Mouse (Mus musculus) neural tube, embryonic 14.5 days (tissue): ENCODE data around the gene Poc1b. TPM values are rescaled to one million over a fixed set of nuclear protein-coding genes. Genes with fewer than 3 reads are reported as not detected.

Experiments used
- ATAC-seq: fragments of 200-750 bp; cut with Nextera tagmentation; 2 replicates; pipeline ENCODE4 v1.8.0; 2017; ENCODE audit warnings: low read depth, mild to moderate bottlenecking, moderate TSS enrichment, moderate library complexity
- H3K27ac ChIP-seq: fragments of 300-500 bp; sonication (generic); 2 replicates; pipeline ENCODE4 v1.5.1; 2014; ENCODE audit warnings: low read depth, mild to moderate bottlenecking, control low read depth, low read length, moderate library complexity, mixed read lengths
- H3K27me3 ChIP-seq: fragments of 300-500 bp; sonication (generic); 2 replicates; pipeline ENCODE4 v1.6.1; 2014; ENCODE audit warnings: low read length; ENCODE audit not compliant: control insufficient read depth, insufficient read depth
- H3K36me3 ChIP-seq: fragments of 300-500 bp; sonication (generic); 2 replicates; pipeline ENCODE4 v1.6.1; 2014; ENCODE audit warnings: low read length, mixed read lengths; ENCODE audit not compliant: control insufficient read depth, insufficient read depth
- H3K4me1 ChIP-seq: fragments of 300-500 bp; sonication (generic); 2 replicates; pipeline ENCODE4 v1.6.1; 2014; ENCODE audit warnings: low read length; ENCODE audit not compliant: control insufficient read depth, insufficient read depth
- H3K4me2 ChIP-seq: fragments of 300-500 bp; sonication (generic); 2 replicates; pipeline ENCODE4 v1.6.1; 2014; ENCODE audit warnings: mild to moderate bottlenecking, low read depth, low read length, control low read depth
- H3K4me3 ChIP-seq: fragments of 300-500 bp; sonication (generic); 2 replicates; pipeline ENCODE4 v1.5.1; 2014; ENCODE audit warnings: low read depth, low read length, control low read depth, mixed read lengths
- H3K9ac ChIP-seq: fragments of 300-500 bp; sonication (generic); replicated peaks from 2 replicates; pipeline ENCODE4 v1.6.1; 2014; ENCODE audit warnings: low read depth, mild to moderate bottlenecking, control low read depth, low read length, mixed read lengths
- H3K9me3 ChIP-seq: fragments of 300-500 bp; sonication (generic); 2 replicates; pipeline ENCODE4 v1.6.1; 2016; ENCODE audit warnings: low read length; ENCODE audit not compliant: control insufficient read depth
- WGBS: fragments of 180-500 bp; shearing (Covaris S2); extraction: QIAGEN DNeasy Blood & Tissue Kit; methylation state at CpG from one replicate; pipeline ENCODE4 v1.1.7; 2014; 5-methylcytosine and 5-hydroxymethylcytosine counted together
- polyA plus RNA-seq: library from polyadenylated mRNA; unstranded; fragments of >200 nt; fragmentation: Nextera tagmentation; extraction: Ambion mirVana; gene quantifications from 2 replicates; pipeline ENCODE4 v1.2.1, GENCODE M21; 2014

The Poc1b gene
- polyA plus RNA-seq, 1 experiment from 2014 or later = 13.8 TPM

DNA sequence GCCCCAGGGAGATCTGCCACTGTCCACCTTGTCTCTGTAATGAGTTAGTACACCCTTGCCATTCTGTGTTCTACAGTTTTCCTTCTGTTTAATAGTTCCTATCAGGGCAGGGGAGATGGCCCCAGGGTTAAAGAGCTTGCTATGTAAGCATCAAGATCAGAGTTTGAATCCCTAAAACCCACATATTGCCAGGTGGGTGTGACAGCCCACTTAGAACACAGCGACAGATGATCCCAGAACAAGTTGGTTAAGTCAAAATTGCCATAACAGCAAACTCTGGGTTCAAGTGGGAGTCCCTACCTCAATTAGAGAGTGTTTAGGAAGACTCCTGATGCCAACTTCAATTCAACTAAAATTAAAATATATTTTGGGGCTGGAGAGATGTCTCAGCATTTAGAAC, 81.3 kb downstream of the Poc1b start:
- Histone ChIP-seq H3K4me2 (no peak overlapping the region), H3K27me3 (no peaks in the 10 kb centered on the region), H3K36me3 (no peaks in the 10 kb centered on the region), H3K4me1 (no peaks in the 10 kb centered on the region), H3K9ac (no peak overlapping the region), H3K27ac (no peak overlapping the region), H3K9me3 (no peaks in the 10 kb centered on the region), H3K4me3 (no peak overlapping the region)
- no peak for ATAC-seq
- 96% methylated on average over 1 of the region's 1 CpGs for WGBS

DNA sequence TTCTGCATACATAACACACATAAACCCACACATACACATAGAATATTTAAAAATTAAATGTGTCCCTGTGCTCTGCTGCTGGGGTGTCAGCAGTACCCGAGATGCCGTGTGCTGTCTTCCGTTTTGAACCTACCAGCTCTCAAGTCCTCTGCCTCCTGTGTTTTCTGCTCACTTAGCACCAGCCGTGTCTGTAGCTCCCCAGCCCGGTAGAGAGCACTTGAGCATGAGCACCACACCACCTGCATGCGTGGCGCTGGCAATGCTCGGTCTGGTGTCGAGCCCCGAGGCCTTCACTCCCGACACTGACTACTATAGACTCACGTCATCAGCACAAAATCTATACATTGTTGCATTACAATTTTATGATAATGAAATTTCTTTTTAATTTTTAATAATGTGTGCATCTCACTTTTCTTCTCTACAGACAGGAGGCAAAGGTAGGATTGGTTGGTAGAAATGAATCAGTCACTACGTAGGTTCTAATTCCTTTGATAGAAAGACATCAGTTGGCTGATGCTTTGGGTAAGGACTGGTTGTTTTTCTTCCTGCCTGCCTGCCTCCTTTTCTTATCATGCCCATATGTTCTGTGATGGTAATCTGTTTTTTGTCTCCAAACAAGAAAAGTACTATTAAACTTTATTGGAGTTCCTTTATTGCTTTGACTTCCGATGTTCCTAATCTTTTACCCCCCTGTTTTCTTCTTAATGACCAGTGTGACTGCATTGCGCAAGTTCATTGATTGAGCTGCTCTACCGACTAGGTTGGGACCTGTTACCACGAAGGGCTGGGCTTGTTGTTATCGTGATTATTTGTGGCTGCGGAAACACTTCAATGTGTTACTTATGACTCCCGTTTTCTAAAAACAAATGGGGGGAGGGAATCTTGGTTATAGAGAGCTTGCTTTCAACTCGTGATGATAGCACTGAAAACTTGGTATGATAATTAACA, 82.1 kb downstream of the Poc1b start:
- no peaks in the 10 kb centered on the region for H3K4me1 ChIP-seq
- H3K4me2 ChIP-seq = no peak overlapping the region
- no peak overlapping the region for H3K4me3 ChIP-seq
- H3K27me3 ChIP-seq = no peaks in the 10 kb centered on the region
- H3K9me3 ChIP-seq = no peaks in the 10 kb centered on the region
- no peak for ATAC-seq
- no peak overlapping the region for H3K9ac ChIP-seq
- H3K27ac ChIP-seq = no peak overlapping the region
- WGBS = 80% methylated on average over 21 of the region's 21 CpGs
- H3K36me3 ChIP-seq = no peaks in the 10 kb centered on the region

DNA sequence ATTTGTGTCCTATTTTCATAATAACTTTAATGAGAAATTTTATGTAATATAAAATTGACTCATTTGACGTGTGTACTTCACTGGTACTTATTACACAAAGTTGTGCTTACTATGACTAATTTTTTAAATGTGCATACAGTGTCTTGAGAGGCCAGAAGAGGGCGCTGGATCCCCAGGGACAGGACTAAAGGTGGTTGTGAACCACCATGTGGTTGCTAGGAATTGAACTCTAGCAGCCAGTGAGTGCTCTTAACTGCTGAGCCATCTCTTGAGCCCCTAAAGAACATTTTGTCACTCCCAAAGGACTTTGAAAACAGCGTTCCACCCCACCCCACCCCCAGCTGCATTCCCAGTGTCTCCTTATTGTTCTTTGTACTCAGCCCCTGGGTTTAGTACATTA, 84.0 kb downstream of the Poc1b start:
- no peak overlapping the region for H3K9ac ChIP-seq
- WGBS = 42% methylated on average over 3 of the region's 3 CpGs
- no peaks in the 10 kb centered on the region for H3K4me1 ChIP-seq
- no peak overlapping the region for H3K27ac ChIP-seq
- no peak overlapping the region for H3K4me2 ChIP-seq
- H3K36me3 ChIP-seq = no peaks in the 10 kb centered on the region
- no peaks in the 10 kb centered on the region for H3K27me3 ChIP-seq
- H3K4me3 ChIP-seq = no peak overlapping the region
- no peaks in the 10 kb centered on the region for H3K9me3 ChIP-seq
- no peak for ATAC-seq

DNA sequence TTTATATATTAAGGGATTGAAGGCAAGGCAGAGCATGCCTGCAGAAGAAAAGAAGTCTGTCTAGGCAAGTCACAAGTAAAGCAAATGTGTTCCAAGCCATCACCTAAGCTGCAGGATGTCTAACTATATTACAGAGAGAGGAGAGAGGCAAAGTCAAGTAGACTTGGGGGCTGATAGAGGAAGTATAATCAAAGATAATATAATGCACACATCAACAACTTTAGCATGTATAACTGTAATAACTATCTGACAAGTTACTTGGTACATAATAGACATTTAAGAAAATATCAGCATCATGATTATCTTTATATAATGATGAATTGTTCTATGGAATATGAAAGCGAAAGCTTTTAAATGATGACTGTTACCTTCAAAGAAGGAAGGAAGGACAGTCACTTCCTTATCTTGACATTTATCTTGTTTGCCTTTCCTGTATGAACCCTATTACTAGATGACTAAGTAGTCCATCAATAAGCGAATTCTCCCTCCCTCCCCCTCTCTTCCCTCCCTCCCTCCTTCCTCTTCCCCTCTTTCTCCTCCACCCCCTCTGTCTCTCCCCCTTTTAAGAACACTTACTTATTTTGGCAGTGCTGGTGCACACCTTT, 87.7 kb downstream of the Poc1b start:
- ATAC-seq = no peak
- Histone ChIP-seq H3K4me2 (no peak overlapping the region), H3K4me1 (no peaks in the 10 kb centered on the region), H3K9ac (no peak overlapping the region), H3K4me3 (no peak overlapping the region), H3K27ac (no peak overlapping the region), H3K27me3 (no peaks in the 10 kb centered on the region), H3K9me3 (no peaks in the 10 kb centered on the region), H3K36me3 (no peaks in the 10 kb centered on the region)
- 85% methylated on average over 2 of the region's 2 CpGs for WGBS

DNA sequence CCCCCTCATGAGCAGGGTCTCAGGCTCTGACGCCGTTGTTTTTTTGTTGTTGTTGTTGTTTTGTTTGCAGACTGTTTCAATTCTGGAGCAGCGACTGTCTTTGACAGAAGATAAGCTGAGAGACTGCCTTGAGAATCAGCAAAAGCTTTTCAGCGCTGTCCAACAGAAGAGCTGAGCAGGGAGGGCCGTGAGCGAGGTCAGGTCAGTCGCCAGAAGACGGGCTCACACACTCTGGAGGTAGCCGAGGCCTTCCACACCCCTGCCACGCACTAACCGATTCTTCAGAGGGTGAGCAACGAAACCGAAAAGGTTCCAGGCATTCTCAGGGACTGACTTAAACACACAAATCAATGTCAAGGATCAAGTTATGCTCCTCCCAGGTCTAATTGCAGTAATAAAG, 89.7 kb downstream of the Poc1b start:
- WGBS = 80% methylated on average over 13 of the region's 13 CpGs
- Histone ChIP-seq H3K27me3 (no peaks in the 10 kb centered on the region), H3K4me2 (no peak overlapping the region), H3K4me3 (no peak overlapping the region), H3K36me3 (no peaks in the 10 kb centered on the region), H3K9ac (no peak overlapping the region), H3K9me3 (no peaks in the 10 kb centered on the region), H3K27ac (no peak overlapping the region), H3K4me1 (no peaks in the 10 kb centered on the region)
- ATAC-seq = no peak

DNA sequence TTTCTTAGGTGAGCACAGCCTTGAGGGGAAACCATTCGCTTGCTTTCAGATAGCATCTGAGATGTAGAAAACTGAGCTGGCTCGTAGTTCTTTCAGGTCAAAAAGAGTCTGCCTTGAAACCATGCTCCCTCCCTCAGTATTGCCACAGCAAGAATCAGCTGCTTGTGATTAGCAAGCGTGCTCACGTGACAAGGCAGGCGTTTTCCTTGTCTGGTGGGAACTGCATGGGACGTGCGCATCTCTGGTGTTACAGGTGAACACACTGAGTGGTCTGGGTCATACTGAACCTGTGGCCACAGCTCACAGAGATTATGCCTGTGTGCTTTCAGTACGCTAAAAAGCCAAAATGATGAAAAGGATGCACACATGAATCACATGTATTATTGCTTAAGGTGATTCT, 90.3 kb downstream of the Poc1b start:
- H3K27ac ChIP-seq = no peak overlapping the region
- no peak overlapping the region for H3K9ac ChIP-seq
- no peak overlapping the region for H3K4me2 ChIP-seq
- no peaks in the 10 kb centered on the region for H3K27me3 ChIP-seq
- ATAC-seq = 0 out of 2 replicates have a peak, but pooled peaks have one; percentile 54
- no peaks in the 10 kb centered on the region for H3K9me3 ChIP-seq
- no peaks in the 10 kb centered on the region for H3K4me1 ChIP-seq
- WGBS = 53% methylated on average over 8 of the region's 8 CpGs
- H3K36me3 ChIP-seq = no peaks in the 10 kb centered on the region
- H3K4me3 ChIP-seq = no peak overlapping the region

DNA sequence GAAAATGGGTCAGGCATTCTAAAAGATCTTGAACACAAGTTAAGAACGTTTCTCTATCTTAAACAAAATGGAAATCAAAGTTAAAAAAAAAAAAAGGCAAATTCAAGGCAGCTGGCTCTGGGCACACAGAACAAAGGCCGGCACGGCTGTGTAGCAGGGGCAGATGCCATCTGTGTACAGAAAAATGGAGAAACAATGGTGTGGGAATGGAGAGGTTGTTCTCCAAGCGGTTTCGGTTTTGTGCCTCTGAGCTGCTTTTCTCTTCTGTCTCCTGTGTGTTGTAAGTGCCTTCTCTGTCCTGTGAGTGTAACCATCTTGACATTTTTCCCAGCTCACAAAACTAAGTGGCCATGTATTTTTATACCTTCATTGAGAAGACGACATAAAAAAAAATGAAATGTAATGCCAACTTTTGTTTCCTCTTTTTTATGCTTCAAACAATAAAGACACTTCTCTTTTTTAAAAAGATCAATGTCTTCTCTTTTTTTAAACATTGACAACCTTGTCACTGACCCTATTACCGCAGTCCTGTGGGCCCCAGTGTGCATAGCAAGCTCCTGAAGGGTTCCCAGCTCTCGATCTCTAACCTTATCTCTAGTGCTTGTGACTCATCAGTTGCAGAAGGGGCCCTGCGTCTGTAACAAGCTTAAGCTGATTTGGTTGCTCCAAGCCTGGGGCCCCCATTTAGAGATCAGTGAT, 90.9 kb downstream of the Poc1b start:
- H3K27ac ChIP-seq = no peak overlapping the region
- no peaks in the 10 kb centered on the region for H3K27me3 ChIP-seq
- WGBS = 51% methylated on average over 9 of the region's 9 CpGs
- H3K9ac ChIP-seq = no peak overlapping the region
- H3K9me3 ChIP-seq = no peaks in the 10 kb centered on the region
- H3K4me3 ChIP-seq = no peak overlapping the region
- H3K36me3 ChIP-seq = no peaks in the 10 kb centered on the region
- no peak overlapping the region for H3K4me2 ChIP-seq
- ATAC-seq = peak; percentile 52; the same call in 1 of the 2 replicates
- no peaks in the 10 kb centered on the region for H3K4me1 ChIP-seq

DNA sequence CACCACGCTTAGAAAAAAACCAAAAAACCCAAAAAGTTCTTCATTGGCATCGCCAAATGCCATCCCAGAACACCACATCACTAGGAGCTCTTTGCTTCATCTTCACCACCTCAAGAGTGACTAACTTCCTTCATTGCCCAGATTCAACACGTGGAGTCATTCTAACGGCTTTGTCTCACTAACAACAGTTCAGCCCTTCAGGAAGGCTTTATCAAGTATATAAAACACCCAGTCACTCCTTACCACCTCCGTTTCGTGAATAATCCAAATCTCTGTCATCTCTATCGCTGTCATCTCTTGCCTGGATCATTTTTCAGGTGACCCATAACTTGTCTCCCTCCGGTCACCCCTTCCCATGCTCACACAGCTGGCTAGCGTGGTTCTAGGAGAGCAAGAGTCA, 92.1 kb downstream of the Poc1b start:
- no peaks in the 10 kb centered on the region for H3K9me3 ChIP-seq
- 95% methylated on average over 9 of the region's 9 CpGs for WGBS
- no peak overlapping the region for H3K9ac ChIP-seq
- H3K4me2 ChIP-seq = no peak overlapping the region
- H3K4me3 ChIP-seq = no peak overlapping the region
- H3K4me1 ChIP-seq = peaks cover 4% of the 10 kb centered on the region; the same call in 1 of the 2 replicates
- no peaks in the 10 kb centered on the region for H3K27me3 ChIP-seq
- no peak overlapping the region for H3K27ac ChIP-seq
- no peak for ATAC-seq
- no peaks in the 10 kb centered on the region for H3K36me3 ChIP-seq

DNA sequence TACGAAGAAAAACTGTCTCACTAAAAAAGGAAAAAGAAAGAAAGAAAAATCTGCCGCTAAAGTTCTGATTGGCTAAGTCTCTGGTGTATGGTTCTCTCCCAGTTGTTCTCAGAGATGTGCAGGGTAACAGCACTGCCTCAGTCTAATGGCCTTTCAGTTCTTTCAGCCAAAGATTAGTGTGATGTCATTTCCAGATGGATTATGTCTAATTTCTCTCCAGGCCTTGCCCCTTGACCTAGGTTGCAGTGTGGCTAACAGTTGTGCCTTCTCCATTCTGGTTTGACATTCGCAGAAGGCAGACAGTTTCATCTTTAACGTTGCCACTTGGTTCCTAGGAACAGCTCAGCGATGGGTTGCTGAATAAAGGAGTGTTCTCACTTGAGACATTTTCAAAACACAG, 94.1 kb downstream of the Poc1b start:
- Histone ChIP-seq H3K9me3 (no peaks in the 10 kb centered on the region), H3K27ac (no peak overlapping the region), H3K4me1 (peaks cover 4% of the 10 kb centered on the region; the same call in 1 of the 2 replicates), H3K36me3 (no peaks in the 10 kb centered on the region), H3K4me3 (no peak overlapping the region), H3K27me3 (no peaks in the 10 kb centered on the region), H3K4me2 (no peak overlapping the region), H3K9ac (no peak overlapping the region)
- no peak for ATAC-seq
- WGBS = 76% methylated on average over 5 of the region's 5 CpGs
